Mouse (Mus musculus): ENCODE results near the gene Scgb2b19.
"Not testable (repeated sequence)": the region's sequence is repeated elsewhere in the genome, so short reads cannot be mapped to it uniquely, and the experiment has no call there.

The Scgb2b19 gene

GRCm38 (mm10) chr7:33280238-33280637, at the start of gene Scgb2b19:
Scgb2b19 (minus strand) TSS chr7:33280338.
- not testable (repeated sequence) for DNase-seq

GRCm38 (mm10) chr7:33286991-33287390, 6.9 kb upstream of the Scgb2b19 start, which contains the start of gene Scgb1b19:
Scgb1b19 (plus strand) TSS chr7:33287291.
- not testable (repeated sequence) for DNase-seq

All from kidney, postnatal 10 days (tissue).